Comparison of ENCODE assay signal across 25 mouse cellular contexts in the genomic region with DNA sequence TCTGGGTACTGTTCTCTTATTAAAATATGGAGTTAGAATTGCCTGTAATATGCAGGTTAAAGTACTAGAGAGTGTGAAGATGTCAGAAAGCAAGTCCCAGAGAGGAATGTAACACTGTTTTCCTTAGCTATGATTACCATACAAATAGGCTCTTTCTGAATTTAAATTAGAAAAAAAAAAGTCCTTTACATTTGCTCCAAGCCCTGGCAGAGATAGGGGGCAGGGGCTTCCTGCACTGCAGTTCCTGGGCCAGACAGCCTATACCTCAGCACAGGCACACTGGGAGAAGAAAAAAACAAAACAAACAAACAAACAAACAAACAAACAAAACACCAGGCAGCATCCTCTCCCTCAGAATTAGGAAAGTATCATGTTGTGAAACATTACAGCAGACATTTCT.
DNase-seq lines count a peak whose midpoint lies in the region; ATAC-seq lines count a peak whose summit lies in the region.
"Had no signal": no experiment of that assay in that cellular context is flagged by ENCODE, and none has a peak within 500 bp of the region (broad histone marks: within the 10 kb centered on the region; RNA-seq: fewer than 3 reads in every experiment).

No protein-coding gene starts in this region.

- no peak for DNase-seq in forebrain, embryonic 14.5 days (ENCODE audit: low spot score)
- DNase-seq in neural tube, embryonic 10.5 days (ENCODE audit: extremely low spot score, low spot score) = no peak
- no peak for DNase-seq in spleen, postnatal 36 days (ENCODE audit: low spot score in 2 of 2)
- DNase-seq: adrenal gland, adult 8-10 months; adrenal gland, postnatal 36 days; B cell, adult 2 months; cerebellum, adult 11 months; cerebellum, adult 8-10 months; cerebellum, postnatal 14 days; embryo, embryonic 11 days; gastrocnemius, adult 2 months; gastrocnemius, postnatal 25 days; heart, postnatal 10 days; heart, postnatal 4 days had no signal

- no peak overlapping the region for H3K4me3 ChIP-seq in forebrain, embryonic 14.5 days (ENCODE audit: low read depth, low read length)
- no peak overlapping the region for H3K4me3 ChIP-seq in forebrain, embryonic 15.5 days
- no peak overlapping the region for H3K4me3 ChIP-seq in hindbrain, embryonic 13.5 days
- no peak overlapping the region for H3K4me3 ChIP-seq in hindbrain, embryonic 12.5 days
- no peak overlapping the region for H3K4me3 ChIP-seq in neural tube, embryonic 14.5 days (ENCODE audit: low read depth, low read length)
- H3K4me3 ChIP-seq in midbrain, embryonic 16.5 days (ENCODE audit: low read depth, low read length) = no peak overlapping the region
- H3K4me3 ChIP-seq: embryonic facial prominence, embryonic 15.5 days; erythroblast, embryonic 14.5 days; forebrain, embryonic 10.5 days; gastrocnemius, adult 2 months; heart, embryonic 10.5 days had no signal

- no peaks in the 10 kb centered on the region for H3K9me3 ChIP-seq in forebrain, embryonic 14.5 days (replicated peaks; ENCODE audit: control insufficient read depth, low read length)
- no peaks in the 10 kb centered on the region for H3K9me3 ChIP-seq in forebrain, embryonic 15.5 days
- no peaks in the 10 kb centered on the region for H3K9me3 ChIP-seq in hindbrain, embryonic 13.5 days
- no peaks in the 10 kb centered on the region for H3K9me3 ChIP-seq in hindbrain, embryonic 12.5 days (replicated peaks)
- no peaks in the 10 kb centered on the region for H3K9me3 ChIP-seq in neural tube, embryonic 14.5 days (ENCODE audit: control insufficient read depth, low read length)
- H3K9me3 ChIP-seq in midbrain, embryonic 16.5 days (replicated peaks; ENCODE audit: control insufficient read depth, low read length, poor library complexity, severe bottlenecking) = no peaks in the 10 kb centered on the region
- H3K9me3 ChIP-seq: embryonic facial prominence, embryonic 15.5 days; forebrain, embryonic 10.5 days; G1E; heart, embryonic 10.5 days had no signal

- H3K27me3 ChIP-seq in forebrain, embryonic 14.5 days (replicated peaks; ENCODE audit: control insufficient read depth, insufficient read depth, low read length) = no peaks in the 10 kb centered on the region
- no peaks in the 10 kb centered on the region for H3K27me3 ChIP-seq in forebrain, embryonic 15.5 days
- H3K27me3 ChIP-seq in hindbrain, embryonic 13.5 days = no peaks in the 10 kb centered on the region
- H3K27me3 ChIP-seq in hindbrain, embryonic 12.5 days = no peaks in the 10 kb centered on the region
- no peaks in the 10 kb centered on the region for H3K27me3 ChIP-seq in neural tube, embryonic 14.5 days (ENCODE audit: control insufficient read depth, insufficient read depth, low read length)
- H3K27me3 ChIP-seq in midbrain, embryonic 16.5 days (ENCODE audit: control insufficient read depth, insufficient read depth, low read depth, low read length) = no peaks in the 10 kb centered on the region
- H3K27me3 ChIP-seq: embryonic facial prominence, embryonic 15.5 days had no signal

- no peak overlapping the region for H3K4me2 ChIP-seq in forebrain, embryonic 14.5 days (ENCODE audit: low read length)
- H3K4me2 ChIP-seq in forebrain, embryonic 15.5 days (replicated peaks) = no peak overlapping the region
- H3K4me2 ChIP-seq in hindbrain, embryonic 13.5 days = no peak overlapping the region
- no peak overlapping the region for H3K4me2 ChIP-seq in hindbrain, embryonic 12.5 days (replicated peaks)
- no peak overlapping the region for H3K4me2 ChIP-seq in neural tube, embryonic 14.5 days (ENCODE audit: low read depth, low read length)
- H3K4me2 ChIP-seq in midbrain, embryonic 16.5 days (ENCODE audit: low read length) = no peak overlapping the region
- H3K4me2 ChIP-seq: embryonic facial prominence, embryonic 15.5 days had no signal

- H3K27ac ChIP-seq in forebrain, embryonic 14.5 days (ENCODE audit: low read depth, low read length) = no peak overlapping the region
- H3K27ac ChIP-seq in forebrain, embryonic 15.5 days (replicated peaks) = no peak overlapping the region
- H3K27ac ChIP-seq in hindbrain, embryonic 13.5 days = peak overlapping the region; percentile 10; the same call in 1 of the 2 replicates
- H3K27ac ChIP-seq in hindbrain, embryonic 12.5 days = no peak overlapping the region
- no peak overlapping the region for H3K27ac ChIP-seq in neural tube, embryonic 14.5 days (ENCODE audit: low read depth, low read length)
- H3K27ac ChIP-seq in midbrain, embryonic 16.5 days (ENCODE audit: low read length) = no peak overlapping the region
- H3K27ac ChIP-seq: embryonic facial prominence, embryonic 15.5 days; forebrain, embryonic 10.5 days; gastrocnemius, adult 2 months; heart, embryonic 10.5 days had no signal

- H3K36me3 ChIP-seq in forebrain, embryonic 14.5 days (ENCODE audit: control insufficient read depth, insufficient read depth, low read length) = no peaks in the 10 kb centered on the region
- no peaks in the 10 kb centered on the region for H3K36me3 ChIP-seq in forebrain, embryonic 15.5 days
- no peaks in the 10 kb centered on the region for H3K36me3 ChIP-seq in hindbrain, embryonic 13.5 days
- H3K36me3 ChIP-seq in hindbrain, embryonic 12.5 days = no peaks in the 10 kb centered on the region
- no peaks in the 10 kb centered on the region for H3K36me3 ChIP-seq in neural tube, embryonic 14.5 days (ENCODE audit: control insufficient read depth, insufficient read depth, low read length)
- no peaks in the 10 kb centered on the region for H3K36me3 ChIP-seq in midbrain, embryonic 16.5 days (ENCODE audit: control insufficient read depth, insufficient read depth, low read length)
- H3K36me3 ChIP-seq: embryonic facial prominence, embryonic 15.5 days; forebrain, embryonic 10.5 days; G1E; heart, embryonic 10.5 days had no signal

- no peak overlapping the region for H3K9ac ChIP-seq in forebrain, embryonic 14.5 days (ENCODE audit: low read length)
- H3K9ac ChIP-seq in forebrain, embryonic 15.5 days (replicated peaks) = no peak overlapping the region
- H3K9ac ChIP-seq in hindbrain, embryonic 13.5 days = no peak overlapping the region
- no peak overlapping the region for H3K9ac ChIP-seq in hindbrain, embryonic 12.5 days
- H3K9ac ChIP-seq in neural tube, embryonic 14.5 days (replicated peaks; ENCODE audit: low read depth, low read length) = no peak overlapping the region
- no peak overlapping the region for H3K9ac ChIP-seq in midbrain, embryonic 16.5 days (ENCODE audit: low read depth, low read length)
- H3K9ac ChIP-seq: embryonic facial prominence, embryonic 15.5 days had no signal

- ATAC-seq in forebrain, embryonic 14.5 days = peak; percentile 43; the same call in 1 of the 2 replicates
- no peak for ATAC-seq in forebrain, embryonic 15.5 days (replicated peaks)
- ATAC-seq in hindbrain, embryonic 13.5 days (ENCODE audit: low FRiP score) = 0 out of 2 replicates have a peak, but pooled peaks have one; percentile 18
- ATAC-seq in hindbrain, embryonic 12.5 days (ENCODE audit: low FRiP score) = no peak
- ATAC-seq in neural tube, embryonic 14.5 days (ENCODE audit: low read depth) = 0 out of 2 replicates have a peak, but pooled peaks have one; percentile 15
- ATAC-seq in midbrain, embryonic 16.5 days = 0 out of 2 replicates have a peak, but pooled peaks have one; percentile 29
- ATAC-seq: CD4-positive, CD25-positive, alpha-beta regulatory T cell, adult 4 months had no signal

- peaks cover 16% of the 10 kb centered on the region for H3K4me1 ChIP-seq in forebrain, embryonic 14.5 days (ENCODE audit: control insufficient read depth, insufficient read depth, low read length)
- peaks cover 29% of the 10 kb centered on the region for H3K4me1 ChIP-seq in forebrain, embryonic 15.5 days
- H3K4me1 ChIP-seq in hindbrain, embryonic 13.5 days (replicated peaks) = peaks cover 47% of the 10 kb centered on the region
- H3K4me1 ChIP-seq in hindbrain, embryonic 12.5 days = peaks cover 24% of the 10 kb centered on the region
- H3K4me1 ChIP-seq in neural tube, embryonic 14.5 days (ENCODE audit: control insufficient read depth, insufficient read depth, low read length) = peaks cover 10% of the 10 kb centered on the region; the same call in 1 of the 2 replicates
- H3K4me1 ChIP-seq in midbrain, embryonic 16.5 days (ENCODE audit: control insufficient read depth, insufficient read depth, low read length) = peaks cover 15% of the 10 kb centered on the region
- H3K4me1 ChIP-seq: embryonic facial prominence, embryonic 15.5 days had no signal

Comparison
In these comparisons a context has a peak if more than half of its experiments do, and no peak if none do; other contexts are left out.
1. ATAC-seq: peak in forebrain, embryonic 14.5 days (single experiment), hindbrain, embryonic 13.5 days (single experiment), neural tube, embryonic 14.5 days (single experiment) and midbrain, embryonic 16.5 days (single experiment); none in forebrain, embryonic 15.5 days (single experiment) and hindbrain, embryonic 12.5 days (single experiment).